Mouse (Mus musculus) liver, embryonic 15.5 days (tissue): ENCODE measurements around the gene Plcxd2. TPM values are rescaled to one million over a fixed set of nuclear protein-coding genes. Genes with fewer than 3 reads are reported as not detected.

Source experiments
- polyA plus RNA-seq: library from polyadenylated mRNA; unstranded; fragments of >200 nt; fragmentation: Nextera tagmentation; extraction: Ambion mirVana; gene quantifications from 2 replicates; pipeline ENCODE4 v1.2.1, GENCODE M21; 2015

Plcxd2 gene
- polyA plus RNA-seq, 1 experiment from 2014 or later: 2.9 TPM

Other genes with a start within 250 kb of the Plcxd2 start
- gene Phldb2, start 56.6 kb downstream of the Plcxd2 start, polyA plus RNA-seq: 12.4 and 14.1 TPM in 2 replicates
- 0.05 and 0.07 TPM in 2 replicates for gene Cd96, start 110.0 kb upstream of the Plcxd2 start, polyA plus RNA-seq
- gene Gm4737, start 144.9 kb upstream of the Plcxd2 start, polyA plus RNA-seq: 1.9 TPM in 2 replicates